Mouse (Mus musculus): ENCODE measurements around the gene Aebp2. TPM values are rescaled to one million over a fixed set of nuclear protein-coding genes. Genes with fewer than 3 reads are reported as not detected.
"Not testable (repeated sequence)": the region's sequence is repeated elsewhere in the genome, so short reads cannot be mapped to it uniquely, and the experiment has no call there.

The Aebp2 gene
- total RNA-seq, 2 experiments from 2014 or later: 10.2 to 16.9 TPM

- no peak for ATAC-seq (replicated peaks; ENCODE audit: low FRiP score, poor library complexity, severe bottlenecking)
These were observed 20.2 kb downstream of the Aebp2 start for GRCm38 (mm10) chr6:140642655-140643054.

GRCm38 (mm10) chr6:140645931-140646330 is 23.5 kb downstream of the Aebp2 start:
- no peak for ATAC-seq (replicated peaks; ENCODE audit: low FRiP score, poor library complexity, severe bottlenecking)

- ATAC-seq (replicated peaks; ENCODE audit: low FRiP score, poor library complexity, severe bottlenecking): no peak
These were observed 24.4 kb downstream of the Aebp2 start for GRCm38 (mm10) chr6:140646892-140647291.

DNA sequence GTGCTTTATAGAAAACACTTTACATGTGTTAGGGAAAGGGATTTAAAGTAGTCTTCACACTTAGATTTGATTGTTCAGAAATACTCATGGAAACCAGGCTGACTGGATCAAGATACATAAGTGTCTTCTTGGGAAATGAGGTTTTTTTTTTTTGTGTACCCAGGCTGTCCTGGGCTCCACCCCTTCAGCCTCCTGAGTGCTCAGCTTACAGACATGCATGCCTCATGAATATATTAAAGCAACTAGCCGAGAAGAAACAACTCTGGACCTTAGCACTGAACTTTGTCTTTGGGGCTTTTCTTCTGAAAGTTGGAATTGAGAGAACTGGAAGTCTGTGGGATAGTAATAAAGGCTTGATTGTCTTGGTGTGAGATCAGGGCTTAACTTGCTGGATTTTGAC is 27.3 kb downstream of the Aebp2 start:
- ATAC-seq (replicated peaks; ENCODE audit: low FRiP score, poor library complexity, severe bottlenecking): no peak

- no peak for ATAC-seq (replicated peaks; ENCODE audit: low FRiP score, poor library complexity, severe bottlenecking)
These were observed 29.5 kb downstream of the Aebp2 start for GRCm38 (mm10) chr6:140651923-140652322.

DNA sequence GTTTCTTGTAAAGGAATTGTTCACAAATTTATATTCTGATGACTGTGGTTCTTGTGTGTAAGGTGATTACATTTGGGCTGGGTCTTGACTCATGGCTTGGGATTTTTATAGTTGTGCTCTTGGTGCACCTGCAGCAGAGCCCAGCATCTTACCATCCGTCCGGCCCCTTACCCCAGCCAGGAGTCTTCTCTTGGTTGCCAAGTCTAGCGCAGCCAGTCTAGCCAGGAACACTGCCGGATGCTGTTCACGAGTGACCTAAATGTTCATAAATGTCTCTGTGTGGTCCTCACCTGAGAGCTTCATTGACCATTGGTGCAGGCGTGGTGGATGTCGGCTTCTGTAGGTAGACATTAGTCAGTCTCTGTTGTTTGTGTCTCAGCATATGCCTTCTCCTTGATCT is 33.0 kb downstream of the Aebp2 start:
- ATAC-seq (replicated peaks; ENCODE audit: low FRiP score, poor library complexity, severe bottlenecking): no peak

DNA sequence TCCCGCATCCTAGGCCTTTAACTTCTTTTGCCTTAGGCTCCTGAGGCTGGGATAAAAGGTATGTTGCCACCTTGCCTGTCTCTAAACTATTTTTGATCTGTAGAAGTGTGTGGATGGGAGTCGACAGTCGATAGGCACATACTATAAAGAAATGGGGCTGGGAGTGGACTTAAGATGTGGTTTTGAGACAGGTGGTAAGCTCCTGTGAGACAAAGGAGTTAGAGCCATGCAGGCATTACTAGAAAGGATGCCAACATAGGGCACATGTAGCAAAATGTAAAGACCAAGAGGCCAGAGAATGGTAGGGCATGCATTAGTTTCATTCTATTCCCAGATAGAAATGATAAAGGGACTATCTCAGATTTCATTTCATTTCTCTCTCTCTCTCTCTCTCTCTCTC is 34.5 kb downstream of the Aebp2 start:
- ATAC-seq (replicated peaks; ENCODE audit: low FRiP score, poor library complexity, severe bottlenecking): no peak

- ATAC-seq (replicated peaks; ENCODE audit: low FRiP score, poor library complexity, severe bottlenecking): no peak
These were observed 35.6 kb downstream of the Aebp2 start for GRCm38 (mm10) chr6:140657920-140658522.

GRCm38 (mm10) chr6:140661111-140661510 is 38.6 kb downstream of the Aebp2 start:
- no peak for ATAC-seq (replicated peaks; ENCODE audit: low FRiP score, poor library complexity, severe bottlenecking)

DNA sequence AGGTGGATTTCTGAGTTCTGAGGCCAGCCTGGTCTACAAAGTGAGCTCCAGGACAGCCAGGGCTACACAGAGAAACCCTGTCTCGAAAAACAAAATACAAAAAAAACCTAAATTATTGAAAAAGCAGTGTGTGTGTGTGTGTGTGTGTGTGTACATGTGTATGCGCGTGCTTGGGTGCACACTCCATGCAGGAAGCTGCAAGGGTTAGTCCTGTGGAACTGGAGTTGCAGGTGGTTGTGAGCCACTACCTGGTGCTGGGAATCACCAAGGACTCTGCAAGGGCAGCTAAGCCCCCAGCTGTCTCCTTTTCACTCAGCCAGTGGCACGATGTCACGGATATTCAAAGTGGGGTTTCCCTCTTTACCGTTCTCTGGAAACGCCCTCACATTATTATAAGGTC is 39.3 kb downstream of the Aebp2 start:
- ATAC-seq (replicated peaks; ENCODE audit: low FRiP score, poor library complexity, severe bottlenecking): no peak

GRCm38 (mm10) chr6:140662290-140662689 is 39.8 kb downstream of the Aebp2 start:
- no peak for ATAC-seq (replicated peaks; ENCODE audit: low FRiP score, poor library complexity, severe bottlenecking)

GRCm38 (mm10) chr6:140662697-140663096 is 40.2 kb downstream of the Aebp2 start:
- ATAC-seq (replicated peaks; ENCODE audit: low FRiP score, poor library complexity, severe bottlenecking): not testable (repeated sequence)

- ATAC-seq (replicated peaks; ENCODE audit: low FRiP score, poor library complexity, severe bottlenecking): no peak
These were observed 42.1 kb downstream of the Aebp2 start for GRCm38 (mm10) chr6:140664611-140665010.

- ATAC-seq (replicated peaks; ENCODE audit: low FRiP score, poor library complexity, severe bottlenecking): no peak
These were observed 44.2 kb downstream of the Aebp2 start for GRCm38 (mm10) chr6:140666486-140667240.

DNA sequence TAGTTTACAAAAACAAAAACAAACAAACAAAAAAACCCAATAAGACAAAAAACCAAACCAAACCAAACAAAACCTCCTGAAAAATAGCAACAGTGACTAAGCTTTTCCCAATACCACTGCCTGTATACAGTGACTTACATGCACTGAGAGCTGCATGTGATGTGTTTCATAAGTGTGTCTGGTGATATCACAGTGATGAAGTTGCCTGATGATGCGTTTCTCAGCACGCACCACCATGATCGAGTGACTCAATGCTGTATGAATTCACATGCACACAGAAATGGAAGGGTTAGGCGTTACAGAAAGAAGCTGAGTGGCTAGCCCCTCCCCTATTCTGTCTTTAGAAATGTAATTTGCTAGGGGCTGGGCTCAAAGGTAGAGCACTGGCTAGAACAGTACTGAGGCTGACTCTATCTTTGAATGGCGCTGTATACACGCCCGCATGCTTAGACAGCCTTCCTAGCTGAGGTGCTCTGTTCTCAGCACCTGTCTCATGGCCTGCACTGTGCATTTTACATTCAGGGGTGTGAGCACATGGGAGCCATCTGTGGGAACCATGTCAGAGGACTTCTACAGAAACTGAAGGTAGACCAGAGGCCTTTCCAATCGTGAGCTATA is 44.9 kb downstream of the Aebp2 start:
- ATAC-seq (replicated peaks; ENCODE audit: low FRiP score, poor library complexity, severe bottlenecking): no peak

DNA sequence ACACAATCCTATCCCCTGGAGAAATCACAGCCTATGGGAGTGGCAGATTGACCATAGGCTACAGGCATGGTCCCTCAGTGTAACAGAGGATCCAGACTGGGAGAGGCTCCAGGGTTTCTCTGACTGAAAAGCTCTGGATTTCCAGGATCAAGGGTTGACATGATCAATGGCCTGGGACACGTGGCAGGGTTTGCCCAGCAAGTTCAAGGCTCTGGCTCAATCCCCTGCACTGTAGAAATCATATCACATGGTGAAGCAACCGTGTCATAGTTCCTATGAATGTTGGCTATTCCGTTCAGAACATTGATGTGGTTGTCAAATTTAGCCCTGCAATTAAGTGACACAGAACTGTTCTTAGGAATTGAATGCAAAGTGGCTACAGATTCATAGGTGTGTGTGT is 52.0 kb downstream of the Aebp2 start:
- ATAC-seq (replicated peaks; ENCODE audit: low FRiP score, poor library complexity, severe bottlenecking): no peak

DNA sequence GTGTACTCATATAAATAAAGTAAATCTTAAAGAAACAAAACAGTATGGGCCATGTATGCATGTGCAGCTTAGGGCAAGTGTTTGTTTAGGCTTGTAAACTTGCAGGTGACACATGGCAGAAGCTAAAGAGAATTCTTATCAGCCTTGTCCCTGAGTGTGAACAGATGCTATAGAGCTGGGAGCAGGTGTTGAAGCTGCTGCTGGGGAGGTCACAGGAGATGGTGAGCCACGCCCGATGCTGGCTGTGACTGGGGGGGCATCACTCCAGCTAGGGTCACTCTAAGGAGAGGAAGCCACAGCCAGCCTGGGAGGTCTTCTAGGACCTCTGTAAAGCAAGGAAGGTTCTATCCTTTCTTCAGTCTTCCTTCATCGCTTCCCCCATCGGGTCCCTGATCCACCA is 53.6 kb downstream of the Aebp2 start:
- ATAC-seq (replicated peaks; ENCODE audit: low FRiP score, poor library complexity, severe bottlenecking): no peak

GRCm38 (mm10) chr6:140677041-140677440 is 54.6 kb downstream of the Aebp2 start:
- no peak for ATAC-seq (replicated peaks; ENCODE audit: low FRiP score, poor library complexity, severe bottlenecking)

DNA sequence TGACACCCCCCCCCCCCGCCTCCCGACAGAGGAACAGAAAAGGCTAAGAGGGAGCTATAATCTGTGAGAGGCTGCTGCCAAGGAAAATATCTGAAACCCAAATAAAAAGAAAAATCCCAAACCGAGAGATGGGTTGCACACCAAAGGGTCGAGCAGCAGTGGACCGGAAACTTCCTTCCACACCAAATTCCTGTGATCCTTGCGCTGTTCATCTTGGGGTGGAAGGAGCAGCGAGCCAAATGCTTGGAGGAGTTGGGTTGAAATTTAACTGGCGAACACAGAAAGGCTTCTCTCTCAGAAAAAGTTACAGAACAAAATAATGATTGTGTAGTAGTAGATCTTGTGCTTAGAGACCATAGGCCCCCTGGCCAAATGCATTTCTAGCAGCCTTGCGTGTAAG is 55.5 kb downstream of the Aebp2 start:
- ATAC-seq (replicated peaks; ENCODE audit: low FRiP score, poor library complexity, severe bottlenecking): no peak

- no peak for ATAC-seq (replicated peaks; ENCODE audit: low FRiP score, poor library complexity, severe bottlenecking)
These were observed 56.3 kb downstream of the Aebp2 start for GRCm38 (mm10) chr6:140678658-140679271.

DNA sequence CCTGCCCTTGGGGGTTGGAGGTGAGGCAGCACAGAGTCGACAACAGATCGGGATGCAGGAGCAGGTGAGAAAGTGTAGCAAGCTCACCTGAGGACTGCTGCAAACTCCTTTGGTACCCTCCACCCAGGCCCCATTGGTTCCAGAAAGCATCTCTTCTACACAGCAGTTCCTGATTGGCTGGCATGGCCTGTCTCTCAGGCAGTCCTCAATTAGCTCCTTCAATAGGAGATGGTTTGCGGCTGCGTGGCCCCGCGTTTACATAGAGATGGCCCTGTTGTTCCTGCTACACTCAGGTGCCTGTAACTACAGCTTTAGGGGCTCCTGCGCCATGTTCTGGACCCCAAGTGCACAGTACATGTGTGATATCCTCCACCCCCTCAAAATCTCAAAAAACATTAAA is 58.2 kb downstream of the Aebp2 start:
- no peak for ATAC-seq (replicated peaks; ENCODE audit: low FRiP score, poor library complexity, severe bottlenecking)

Data from erythroblast, adult 5-6 weeks (primary cell).